Mouse (Mus musculus) bone marrow, adult 2 months (tissue): ENCODE data around the gene Calcoco2.

Source experiments
- CTCF ChIP-seq: fragments of 200-500 bp; IDR thresholded peaks from 2 replicates; pipeline ENCODE4 v1.5.1; 2011; ENCODE audit warnings: low read length, control low read depth; ENCODE audit not compliant: control insufficient read depth, insufficient read depth
- POLR2A ChIP-seq: fragments of 200-500 bp; IDR thresholded peaks from 2 replicates; pipeline ENCODE4 v1.6.1; 2011; ENCODE audit warnings: low read depth, mild to moderate bottlenecking, control low read depth, low read length, borderline replicate concordance; ENCODE audit not compliant: control insufficient read depth

GRCm38 (mm10) chr11:96049939-96050338 is 61.8 kb downstream of the Calcoco2 start:
- TF ChIP-seq CTCF (no peak), POLR2A (no peak)
